Comparison of ENCODE assay signal across 14 mouse cellular contexts in genomic region chr19:24266046-24266830, GRCm38 (mm10). TPM values are rescaled to one million over a fixed set of nuclear protein-coding genes. Genes with fewer than 3 reads are reported as not detected.
A peak's percentile ranks its signal among the peaks of the same experiment; 100 is the strongest.
DNase-seq lines count a peak whose midpoint lies in the region; ATAC-seq and TF ChIP-seq lines count a peak whose summit lies in the region.
"Had no signal": no experiment of that assay in that cellular context is flagged by ENCODE, and none has a peak within 500 bp of the region (broad histone marks: within the 10 kb centered on the region; RNA-seq: fewer than 3 reads in every experiment).

No protein-coding gene starts in this region.

- H3K9me3 ChIP-seq in stomach, embryonic 14.5 days (ENCODE audit: control insufficient read depth, low read depth, low read length), result no peaks in the 10 kb centered on the region
- H3K9me3 ChIP-seq: G1E; limb, embryonic 10.5 days had no signal

- no peaks in the 10 kb centered on the region for H3K27me3 ChIP-seq in stomach, embryonic 14.5 days (ENCODE audit: control insufficient read depth, insufficient read depth, low read length)

- intact Hi-C loops in left cerebral cortex, postnatal 4 days (cut with DNase I), result no loop called here
- intact Hi-C loops in left cerebral cortex, postnatal 25 days (cut with DNase I), result no loop called here

- 77% methylated on average over 7 of the region's 7 CpGs for WGBS in stomach, embryonic 14.5 days

- H3K4me2 ChIP-seq in stomach, embryonic 14.5 days (replicated peaks; ENCODE audit: low read depth, low read length), result no peak overlapping the region

- H3K9ac ChIP-seq in stomach, embryonic 14.5 days (replicated peaks; ENCODE audit: low read depth, low read length), result no peak overlapping the region

- H3K4me1 ChIP-seq in stomach, embryonic 14.5 days (ENCODE audit: control insufficient read depth, insufficient read depth, low read length), result no peaks in the 10 kb centered on the region

- DNase-seq in layer of hippocampus, adult 2 months (ENCODE audit: low spot score in 2 of 2), result no peak
- no peak for DNase-seq in layer of hippocampus, postnatal 36 days
- peak; percentile 76 for DNase-seq in kidney, adult 11 months
- peak; percentile 71 to 77 for DNase-seq in kidney, postnatal 36 days
- no peak for DNase-seq in retina, postnatal 1 day
- DNase-seq in left cerebral cortex, postnatal 4 days, result no peak
- no peak for DNase-seq in left cerebral cortex, postnatal 25 days (ENCODE audit: low spot score in 2 of 2)
- DNase-seq: B cell, adult 2 months; cerebellum, postnatal 14 days; heart, postnatal 14 days; thymus, adult 18-20 months had no signal

- TF ChIP-seq CTCF in layer of hippocampus, adult 2 months (conservative IDR thresholded peaks at IDR 0.05), result peak; percentile 29; the same call in 1 of the 2 replicates

- no peak overlapping the region for H3K4me3 ChIP-seq in layer of hippocampus, adult 2 months
- H3K4me3 ChIP-seq in stomach, embryonic 14.5 days (ENCODE audit: low read depth, low read length), result no peak overlapping the region
- H3K4me3 ChIP-seq: limb, embryonic 10.5 days had no signal

- H3K27ac ChIP-seq in layer of hippocampus, adult 2 months, result no peak overlapping the region
- H3K27ac ChIP-seq in stomach, embryonic 14.5 days (ENCODE audit: low read length), result peak overlapping the region; percentile 52; the same call in 1 of the 2 replicates
- H3K27ac ChIP-seq: limb, embryonic 10.5 days had no signal

- no peaks in the 10 kb centered on the region; the same call in 1 of the 2 replicates for H3K36me3 ChIP-seq in stomach, embryonic 14.5 days (ENCODE audit: control insufficient read depth, insufficient read depth, low read length)

- ATAC-seq in stomach, embryonic 14.5 days (ENCODE audit: insufficient number of reproducible peaks, insufficient read depth, low FRiP score, low read depth), result peak; percentile 39

RNA-seq across cellular contexts. Expression of gene Fxn, which starts 14.2 kb away (rescaled TPM):
- total RNA-seq in layer of hippocampus, adult 2 months (2021), result 1 to 10 TPM; 7.4 to 8.8 TPM
- 1 to 10 TPM; 7.9 to 8.1 TPM for total RNA-seq in layer of hippocampus, postnatal 36 days (2021)
- polyA plus RNA-seq in stomach, embryonic 14.5 days (2014; fragmentation: Nextera tagmentation; extraction: Ambion mirVana), result 44.1 and 49.6 TPM in 2 replicates
- total RNA-seq in left cerebral cortex, postnatal 4 days (2021), result 10 to 100 TPM; 12.7 to 15.5 TPM
- total RNA-seq in left cerebral cortex, postnatal 25 days (2021), result 1 to 10 TPM; 6.9 to 7.4 TPM

RNA-seq across cellular contexts. Expression of gene Tjp2, which starts 41.4 kb away (rescaled TPM):
- 10 to 100 TPM; 17.6 to 20.3 TPM for total RNA-seq in layer of hippocampus, adult 2 months (2021)
- total RNA-seq in layer of hippocampus, postnatal 36 days (2021), result 10 to 100 TPM; 18.7 to 19.6 TPM
- polyA plus RNA-seq in stomach, embryonic 14.5 days (2014; fragmentation: Nextera tagmentation; extraction: Ambion mirVana), result 35.7 and 38.6 TPM in 2 replicates
- 10 to 100 TPM; 19.0 to 20.3 TPM for total RNA-seq in left cerebral cortex, postnatal 4 days (2021)
- total RNA-seq in left cerebral cortex, postnatal 25 days (2021), result 10 to 100 TPM; 16.6 to 18.5 TPM

Comparison
In these comparisons a context has a peak if more than half of its experiments do, and no peak if none do; other contexts are left out.
1. DNase-seq: peak in kidney, adult 11 months (single experiment) and kidney, postnatal 36 days (2 of 2); none in layer of hippocampus, adult 2 months (0 of 2), layer of hippocampus, postnatal 36 days (0 of 2), retina, postnatal 1 day (single experiment), left cerebral cortex, postnatal 4 days (single experiment) and left cerebral cortex, postnatal 25 days (0 of 2).